Mouse (Mus musculus): ENCODE data around the gene Meis3. TPM values are rescaled to one million over a fixed set of nuclear protein-coding genes. Genes with fewer than 3 reads are reported as not detected.

The Meis3 gene
- polyA plus RNA-seq, 1 experiment from 2014 or later: 28.8 TPM

DNA sequence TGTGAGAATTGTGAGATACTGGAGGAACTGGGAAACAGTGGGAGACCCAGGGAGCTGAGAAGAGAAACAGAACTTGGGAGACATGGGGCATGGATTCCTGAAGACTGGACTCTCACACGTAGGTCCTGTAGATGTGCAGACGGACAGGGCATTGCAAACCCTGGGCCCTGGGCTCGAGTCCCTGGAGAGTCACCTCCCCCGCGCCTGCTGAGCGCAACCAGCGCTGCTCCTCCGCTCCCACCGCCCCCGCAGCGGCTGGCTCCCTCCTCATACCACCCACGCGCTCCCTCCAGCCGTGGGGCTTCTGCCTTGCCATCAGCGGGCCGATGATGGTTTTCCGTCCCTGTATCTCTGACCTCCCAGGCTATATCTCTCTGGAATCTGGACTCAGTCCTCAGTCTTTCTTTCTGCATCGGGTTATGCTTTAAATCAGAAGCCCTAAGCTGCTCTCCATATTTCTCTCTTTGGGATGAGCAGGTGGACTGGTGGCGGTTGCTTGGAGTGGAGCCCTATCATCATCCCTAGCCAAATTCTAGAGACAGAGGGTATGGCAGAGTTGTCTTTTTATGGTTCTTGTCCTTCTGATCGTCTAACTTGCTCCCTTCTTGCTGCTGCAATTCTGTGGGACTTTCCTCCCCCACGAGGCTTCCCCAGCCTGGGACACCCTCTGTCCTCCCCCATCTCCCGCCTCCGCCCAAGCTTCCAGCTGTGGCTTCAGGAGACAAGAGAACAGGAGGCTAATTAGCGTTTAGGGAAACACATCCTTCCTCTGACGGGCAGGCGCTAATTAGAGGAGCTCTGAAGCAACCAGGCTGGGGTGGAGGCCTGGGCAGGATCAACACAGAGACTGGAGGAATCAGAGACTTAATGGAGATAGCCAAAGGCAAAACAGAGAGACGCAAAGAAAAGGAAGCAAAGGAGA lies 28.1 kb upstream of the Meis3 start:
- no peak overlapping the region for H3K4me2 ChIP-seq
- no peaks in the 10 kb centered on the region for H3K9me3 ChIP-seq
- no peaks in the 10 kb centered on the region for H3K4me1 ChIP-seq
- no peaks in the 10 kb centered on the region for H3K36me3 ChIP-seq
- H3K4me3 ChIP-seq (replicated peaks): no peak overlapping the region
- no peak for ATAC-seq (ENCODE audit: insufficient read depth, low FRiP score, low read depth)
- no peak overlapping the region for H3K27ac ChIP-seq
- no peak overlapping the region for H3K9ac ChIP-seq
- no peaks in the 10 kb centered on the region for H3K27me3 ChIP-seq (replicated peaks)
- WGBS: 35% methylated on average over 27 of the region's 27 CpGs

GRCm38 (mm10) chr7:16147643-16148042 lies 27.2 kb upstream of the Meis3 start:
- H3K27me3 ChIP-seq (replicated peaks): no peaks in the 10 kb centered on the region
- 14% methylated on average over 15 of the region's 15 CpGs for WGBS
- no peak for ATAC-seq (ENCODE audit: insufficient read depth, low FRiP score, low read depth)
- H3K36me3 ChIP-seq: no peaks in the 10 kb centered on the region
- H3K27ac ChIP-seq: no peak overlapping the region
- H3K9me3 ChIP-seq: no peaks in the 10 kb centered on the region
- H3K4me1 ChIP-seq: no peaks in the 10 kb centered on the region
- H3K9ac ChIP-seq: no peak overlapping the region
- H3K4me3 ChIP-seq (replicated peaks): no peak overlapping the region
- no peak overlapping the region for H3K4me2 ChIP-seq

DNA sequence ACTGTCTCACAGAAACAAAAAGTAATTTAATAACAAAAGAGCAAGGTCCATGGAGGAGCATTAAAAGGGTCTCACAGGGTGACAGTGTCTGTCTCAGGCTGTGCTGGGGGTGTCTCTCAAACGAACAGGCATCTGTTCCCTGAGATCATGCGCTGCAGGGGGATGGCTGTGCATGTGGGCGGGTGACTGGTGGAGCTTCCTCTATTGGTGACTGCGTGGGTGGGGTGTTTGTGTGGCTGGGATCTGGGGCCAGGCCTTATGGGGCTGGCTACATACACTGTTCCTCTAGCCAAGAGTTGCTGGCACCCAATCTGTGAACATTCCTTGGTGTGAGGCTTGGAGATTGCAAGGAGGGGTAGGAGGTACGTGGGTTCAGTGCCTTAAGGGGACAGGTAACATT lies 25.6 kb upstream of the Meis3 start:
- Histone ChIP-seq H3K36me3 (no peaks in the 10 kb centered on the region), H3K4me2 (no peak overlapping the region), H3K4me3 (replicated peaks) (no peak overlapping the region), H3K9me3 (no peaks in the 10 kb centered on the region), H3K27ac (no peak overlapping the region), H3K9ac (no peak overlapping the region), H3K27me3 (replicated peaks) (no peaks in the 10 kb centered on the region), H3K4me1 (no peaks in the 10 kb centered on the region)
- WGBS: 62% methylated on average over 5 of the region's 5 CpGs
- no peak for ATAC-seq (ENCODE audit: insufficient read depth, low FRiP score, low read depth)

GRCm38 (mm10) chr7:16150191-16151145 lies 24.4 kb upstream of the Meis3 start:
- no peak overlapping the region for H3K9ac ChIP-seq
- H3K4me1 ChIP-seq: no peaks in the 10 kb centered on the region
- H3K9me3 ChIP-seq: no peaks in the 10 kb centered on the region
- no peaks in the 10 kb centered on the region for H3K36me3 ChIP-seq
- no peak overlapping the region for H3K4me3 ChIP-seq (replicated peaks)
- WGBS: 64% methylated on average over 9 of the region's 9 CpGs
- H3K27me3 ChIP-seq (replicated peaks): no peaks in the 10 kb centered on the region
- H3K4me2 ChIP-seq: no peak overlapping the region
- no peak overlapping the region for H3K27ac ChIP-seq
- ATAC-seq (ENCODE audit: insufficient read depth, low FRiP score, low read depth): no peak

DNA sequence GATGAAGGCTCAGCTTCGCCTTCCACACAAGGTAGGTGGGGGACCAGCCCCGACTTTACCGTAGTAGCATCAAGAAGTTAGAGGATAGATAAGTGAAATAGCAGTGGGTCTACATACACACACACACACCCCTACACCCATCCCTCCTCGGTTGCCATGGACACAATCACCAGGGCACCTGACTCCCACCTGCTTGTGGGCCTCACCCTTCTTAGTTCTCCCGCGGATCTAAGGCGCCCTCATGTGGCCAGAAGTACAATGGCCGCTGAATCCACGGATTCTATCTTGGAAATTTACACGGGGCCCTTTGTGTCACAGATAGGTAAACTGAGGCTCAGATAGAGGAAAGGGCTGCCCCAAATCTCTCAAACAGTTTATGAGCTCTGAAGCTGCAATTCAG lies 21.4 kb upstream of the Meis3 start:
- Histone ChIP-seq H3K27ac (no peak overlapping the region), H3K4me3 (replicated peaks) (no peak overlapping the region), H3K4me1 (no peaks in the 10 kb centered on the region), H3K9ac (no peak overlapping the region), H3K27me3 (replicated peaks) (peaks cover 2% of the 10 kb centered on the region; the same call in 1 of the 2 replicates), H3K9me3 (no peaks in the 10 kb centered on the region), H3K4me2 (no peak overlapping the region), H3K36me3 (no peaks in the 10 kb centered on the region)
- 17% methylated on average over 10 of the region's 10 CpGs for WGBS
- ATAC-seq (ENCODE audit: insufficient read depth, low FRiP score, low read depth): peak; percentile 66; the same call in 1 of the 2 replicates

DNA sequence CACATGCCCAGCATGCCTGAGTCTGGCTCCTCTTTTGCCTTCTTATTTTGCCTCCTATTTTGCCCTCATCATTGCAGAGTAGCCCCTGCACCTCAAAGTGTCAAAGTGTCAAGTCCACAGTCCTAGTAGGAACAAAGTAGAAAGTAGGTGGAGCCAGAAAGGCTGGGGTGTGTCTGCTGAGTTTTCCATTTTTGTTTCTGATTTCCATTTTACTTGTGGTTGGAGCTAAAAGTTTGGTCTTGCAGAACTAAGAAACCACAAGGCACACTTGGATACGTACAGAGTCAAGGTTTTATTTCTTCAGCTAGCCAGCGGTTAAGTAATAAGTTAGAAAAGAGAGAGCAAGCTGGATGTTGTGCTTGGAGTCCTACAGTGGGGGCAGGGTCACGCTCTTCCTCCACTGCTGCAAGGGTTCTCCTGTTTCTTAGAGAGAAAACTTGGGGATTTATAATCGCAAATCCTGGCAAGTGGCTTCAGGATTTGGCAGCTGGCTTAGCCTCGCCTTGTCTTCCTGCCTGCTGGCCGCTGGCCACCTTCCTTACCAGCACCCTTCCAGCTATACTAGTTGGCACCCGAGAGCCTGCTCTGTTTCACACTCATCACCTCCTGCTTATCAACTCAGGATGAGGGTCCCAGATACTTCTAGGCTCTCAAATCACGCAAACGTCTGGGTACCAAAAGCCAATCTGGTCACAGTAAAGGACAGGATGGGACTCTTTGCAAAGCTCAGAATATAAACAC lies 19.6 kb upstream of the Meis3 start:
- no peak overlapping the region for H3K4me3 ChIP-seq (replicated peaks)
- H3K4me2 ChIP-seq: no peak overlapping the region
- no peaks in the 10 kb centered on the region for H3K36me3 ChIP-seq
- 73% methylated on average over 9 of the region's 9 CpGs for WGBS
- no peak overlapping the region for H3K27ac ChIP-seq
- ATAC-seq (ENCODE audit: insufficient read depth, low FRiP score, low read depth): no peak
- no peaks in the 10 kb centered on the region for H3K9me3 ChIP-seq
- no peak overlapping the region for H3K9ac ChIP-seq
- H3K27me3 ChIP-seq (replicated peaks): peaks cover 16% of the 10 kb centered on the region; the same call in 1 of the 2 replicates
- no peaks in the 10 kb centered on the region for H3K4me1 ChIP-seq

DNA sequence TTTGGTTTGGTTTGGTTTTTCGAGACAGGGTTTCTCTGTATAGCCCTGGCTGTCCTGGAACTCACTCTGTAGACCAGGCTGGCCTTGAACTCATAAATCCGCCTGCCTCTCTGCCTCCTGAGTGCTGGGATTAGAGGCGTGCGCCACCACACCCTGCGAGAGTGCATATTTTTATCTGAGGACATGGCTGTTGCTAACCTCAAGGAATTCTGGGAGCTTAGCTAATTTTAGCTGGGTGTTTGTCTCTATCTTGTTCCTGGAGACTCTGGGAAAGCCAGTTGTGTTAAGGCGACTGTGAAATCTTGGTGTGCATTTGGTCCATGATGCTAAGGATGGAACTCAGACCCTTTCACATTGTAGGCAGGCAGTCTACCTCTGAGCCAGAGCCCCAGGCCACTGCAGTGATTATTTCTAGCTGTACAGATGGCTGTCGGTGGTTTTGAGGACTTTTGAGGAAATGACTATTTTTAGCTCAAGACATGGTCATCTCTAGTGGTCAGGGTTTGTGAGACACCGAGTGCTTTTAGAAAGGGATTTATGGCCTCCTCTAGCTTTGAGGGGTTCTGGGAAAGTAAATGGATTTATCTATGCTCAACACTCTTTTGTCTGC lies 18.7 kb upstream of the Meis3 start:
- WGBS: 66% methylated on average over 8 of the region's 8 CpGs
- Histone ChIP-seq H3K4me2 (no peak overlapping the region), H3K36me3 (no peaks in the 10 kb centered on the region), H3K9me3 (no peaks in the 10 kb centered on the region), H3K27ac (no peak overlapping the region), H3K4me1 (no peaks in the 10 kb centered on the region), H3K4me3 (replicated peaks) (no peak overlapping the region), H3K9ac (no peak overlapping the region), H3K27me3 (replicated peaks) (peaks cover 16% of the 10 kb centered on the region; the same call in 1 of the 2 replicates)
- no peak for ATAC-seq (ENCODE audit: insufficient read depth, low FRiP score, low read depth)

- Histone ChIP-seq H3K4me1 (no peaks in the 10 kb centered on the region), H3K27ac (no peak overlapping the region), H3K4me2 (peak overlapping the region; percentile 38), H3K9ac (no peak overlapping the region), H3K27me3 (replicated peaks) (peaks cover 16% of the 10 kb centered on the region; the same call in 1 of the 2 replicates), H3K9me3 (no peaks in the 10 kb centered on the region), H3K4me3 (replicated peaks) (no peak overlapping the region), H3K36me3 (no peaks in the 10 kb centered on the region)
- no peak for ATAC-seq (ENCODE audit: insufficient read depth, low FRiP score, low read depth)
- 14% methylated on average over 39 of the region's 39 CpGs for WGBS
Measured at GRCm38 (mm10) chr7:16158735-16159134, 16.2 kb upstream of the Meis3 start.

DNA sequence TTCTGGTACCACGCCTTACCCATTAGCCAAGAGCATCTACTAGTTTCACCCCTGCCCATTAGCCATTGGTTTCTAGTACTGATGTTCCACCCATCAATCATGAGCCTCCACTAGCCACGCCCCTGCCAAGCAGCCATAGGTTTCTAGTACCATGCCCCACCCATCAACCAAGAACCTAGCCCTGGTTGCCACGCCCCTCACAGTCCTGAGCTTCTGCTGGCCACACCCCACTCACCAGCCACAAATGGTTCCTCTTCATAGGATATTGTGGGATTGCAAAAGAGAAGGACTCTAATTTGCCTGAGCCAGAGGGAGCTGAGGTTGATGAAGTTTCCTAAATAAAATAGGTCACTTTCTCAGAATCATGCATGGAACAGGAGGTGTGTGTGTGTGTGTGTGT lies 14.2 kb upstream of the Meis3 start:
- Histone ChIP-seq H3K4me2 (no peak overlapping the region), H3K27ac (no peak overlapping the region), H3K9ac (no peak overlapping the region), H3K4me3 (replicated peaks) (no peak overlapping the region), H3K4me1 (no peaks in the 10 kb centered on the region), H3K9me3 (no peaks in the 10 kb centered on the region), H3K27me3 (replicated peaks) (peaks cover 16% of the 10 kb centered on the region; the same call in 1 of the 2 replicates), H3K36me3 (no peaks in the 10 kb centered on the region)
- no peak for ATAC-seq (ENCODE audit: insufficient read depth, low FRiP score, low read depth)
- 68% methylated on average over 3 of the region's 3 CpGs for WGBS

- H3K9me3 ChIP-seq: no peaks in the 10 kb centered on the region
- no peak overlapping the region for H3K4me2 ChIP-seq
- H3K4me1 ChIP-seq: no peaks in the 10 kb centered on the region
- no peak overlapping the region for H3K9ac ChIP-seq
- WGBS: 81% methylated on average over 9 of the region's 9 CpGs
- H3K4me3 ChIP-seq (replicated peaks): no peak overlapping the region
- ATAC-seq (ENCODE audit: insufficient read depth, low FRiP score, low read depth): no peak
- no peaks in the 10 kb centered on the region for H3K36me3 ChIP-seq
- H3K27ac ChIP-seq: no peak overlapping the region
- peaks cover 16% of the 10 kb centered on the region; the same call in 1 of the 2 replicates for H3K27me3 ChIP-seq (replicated peaks)
Measured at GRCm38 (mm10) chr7:16161302-16161701, 13.6 kb upstream of the Meis3 start.

DNA sequence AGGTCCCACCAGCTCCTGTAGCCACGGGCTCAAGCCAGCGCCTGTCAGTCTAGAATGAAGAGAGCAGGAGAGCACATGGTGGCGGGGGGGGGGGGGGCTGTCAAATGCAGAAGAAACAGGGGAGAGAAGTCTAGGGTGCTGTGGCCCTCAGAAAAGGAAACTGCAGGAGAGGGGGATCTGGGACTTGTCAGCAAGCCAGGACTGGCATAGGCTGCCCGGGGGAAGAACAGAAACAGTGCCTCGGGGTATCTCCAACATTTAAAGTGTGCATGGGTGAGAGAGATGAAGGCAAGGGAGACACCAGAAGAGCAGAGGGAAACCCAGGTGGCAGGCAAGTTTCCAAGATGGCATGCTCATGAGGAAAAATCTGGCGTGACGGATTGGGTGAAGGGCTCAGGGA lies 12.9 kb upstream of the Meis3 start:
- 72% methylated on average over 7 of the region's 7 CpGs for WGBS
- no peak overlapping the region for H3K9ac ChIP-seq
- ATAC-seq (ENCODE audit: insufficient read depth, low FRiP score, low read depth): no peak
- no peak overlapping the region for H3K27ac ChIP-seq
- peaks cover 16% of the 10 kb centered on the region; the same call in 1 of the 2 replicates for H3K27me3 ChIP-seq (replicated peaks)
- H3K4me1 ChIP-seq: no peaks in the 10 kb centered on the region
- no peak overlapping the region for H3K4me3 ChIP-seq (replicated peaks)
- no peaks in the 10 kb centered on the region for H3K36me3 ChIP-seq
- no peaks in the 10 kb centered on the region for H3K9me3 ChIP-seq
- H3K4me2 ChIP-seq: no peak overlapping the region

Data from stomach, embryonic 15.5 days (tissue).